Mouse (Mus musculus): Measurements from ENCODE around the gene Olfr1505.

The Olfr1505 gene

DNA sequence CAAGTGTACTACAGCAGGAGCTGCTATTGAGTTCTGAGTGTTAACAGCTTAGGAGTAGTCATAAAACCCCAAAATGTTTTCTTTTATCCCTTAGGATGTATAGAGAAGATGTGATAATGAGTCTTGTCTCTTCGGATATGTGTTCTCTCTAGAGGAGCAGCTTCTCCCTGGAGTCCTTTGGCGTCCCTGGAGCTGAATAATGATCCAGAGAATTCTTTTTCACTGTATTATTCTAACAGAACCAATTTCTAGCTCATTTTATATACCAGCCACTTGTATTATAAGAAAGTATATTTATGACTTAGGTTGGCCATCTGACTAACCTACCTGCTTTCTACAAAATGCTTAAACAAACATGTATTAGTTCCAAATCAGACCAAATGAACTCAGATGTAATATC lies at the start of gene Olfr1505:
Olfr1505 (plus strand) TSS at position 301 of the 400 bp plus-strand sequence.
- no peak for DNase-seq (ENCODE audit: low read depth, low spot score)

DNA sequence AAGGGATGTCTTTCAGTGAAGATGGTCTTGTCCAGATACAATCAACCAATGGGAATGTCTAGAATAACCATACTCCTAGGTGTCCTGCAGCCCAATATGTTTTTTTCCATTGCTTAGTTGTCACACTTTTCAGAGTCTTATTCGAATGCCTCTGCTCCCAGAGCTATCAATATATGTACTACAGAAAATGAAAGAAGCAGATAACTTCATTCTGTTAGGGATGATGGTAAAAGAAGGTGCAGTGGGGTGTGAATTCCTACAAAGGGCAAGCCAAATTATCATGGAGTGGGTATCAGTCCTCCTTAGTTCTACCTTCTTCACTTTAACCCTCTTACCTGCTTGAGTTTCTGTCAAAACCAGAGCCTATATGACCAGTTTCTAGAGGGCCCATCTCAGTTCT lies 15.5 kb upstream of the Olfr1505 start, which contains the start of gene Olfr1504:
Olfr1504 (minus strand) TSS at position 101 of the 400 bp plus-strand sequence.
- DNase-seq (ENCODE audit: low read depth, low spot score), result no peak

Data from R1 (cell line).